Mouse (Mus musculus): ENCODE data around the gene Itgb6. TPM values are rescaled to one million over a fixed set of nuclear protein-coding genes. Genes with fewer than 3 reads are reported as not detected.

The Itgb6 gene
- polyA plus RNA-seq, 1 experiment, result 11.7 TPM

DNA sequence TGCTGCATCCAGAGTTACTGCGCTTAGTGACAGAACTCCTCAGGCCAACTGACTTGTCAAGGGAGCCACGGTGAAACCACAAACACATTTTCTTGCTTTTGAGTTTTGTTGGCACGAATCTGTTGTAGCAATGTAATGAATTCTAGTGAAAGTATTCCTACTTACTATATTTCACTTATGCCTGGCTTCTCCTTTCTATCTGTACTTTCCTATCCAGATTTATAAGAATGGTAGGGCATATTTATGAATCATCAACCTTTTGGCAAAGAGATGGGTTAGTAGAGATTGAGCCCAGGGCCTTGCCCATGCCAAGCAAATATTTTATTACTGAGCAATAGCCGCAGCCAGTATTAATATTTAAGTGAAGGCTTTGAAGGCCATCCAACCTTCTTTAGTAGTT is 139.0 kb downstream of the Itgb6 start:
- TF ChIP-seq CTCF (IDR thresholded peaks at IDR 0.05; ENCODE audit: extremely low read depth, insufficient read length, insufficient replicate concordance, low read depth, low read length) (no peak), POLR2A (IDR thresholded peaks at IDR 0.05; ENCODE audit: low read depth, low read length) (no peak)
- H3K4me3 ChIP-seq (ENCODE audit: low read depth, low read length), result no peak overlapping the region
- H3K4me1 ChIP-seq (ENCODE audit: control insufficient read depth, insufficient read depth, insufficient read length, low read length), result no peaks in the 10 kb centered on the region
- 56% methylated on average over 4 of the region's 4 CpGs for WGBS
- no peak overlapping the region for H3K27ac ChIP-seq (ENCODE audit: insufficient read depth, low read depth, low read length)
- H3K27me3 ChIP-seq (ENCODE audit: control insufficient read depth, insufficient read depth, low read length), result no peaks in the 10 kb centered on the region
- no peaks in the 10 kb centered on the region for H3K36me3 ChIP-seq (ENCODE audit: control insufficient read depth, insufficient read depth, low read length)

- Histone ChIP-seq H3K27me3 (ENCODE audit: control insufficient read depth, insufficient read depth, low read length) (no peaks in the 10 kb centered on the region), H3K27ac (ENCODE audit: insufficient read depth, low read depth, low read length) (no peak overlapping the region), H3K36me3 (ENCODE audit: control insufficient read depth, insufficient read depth, low read length) (no peaks in the 10 kb centered on the region), H3K4me3 (ENCODE audit: low read depth, low read length) (no peak overlapping the region), H3K4me1 (ENCODE audit: control insufficient read depth, insufficient read depth, insufficient read length, low read length) (peaks cover 5% of the 10 kb centered on the region)
- TF ChIP-seq CTCF (IDR thresholded peaks at IDR 0.05; ENCODE audit: extremely low read depth, insufficient read length, insufficient replicate concordance, low read depth, low read length) (no peak), POLR2A (IDR thresholded peaks at IDR 0.05; ENCODE audit: low read depth, low read length) (no peak)
- 69% methylated on average over 4 of the region's 4 CpGs for WGBS
Observed at GRCm38 (mm10) chr2:60554561-60554960, 167.9 kb downstream of the Itgb6 start.

GRCm38 (mm10) chr2:60552902-60553682 is 169.4 kb downstream of the Itgb6 start, which contains the start of gene Pla2r1:
TSS of gene Pla2r1 (minus strand) at chr2:60553308.
- Histone ChIP-seq H3K4me3 (ENCODE audit: low read depth, low read length) (peak within 1 kb of the TSS; percentile 62), H3K27me3 (ENCODE audit: control insufficient read depth, insufficient read depth, low read length) (no peaks in the 10 kb centered on the region), H3K4me1 (ENCODE audit: control insufficient read depth, insufficient read depth, insufficient read length, low read length) (peaks cover 5% of the 10 kb centered on the region), H3K27ac (ENCODE audit: insufficient read depth, low read depth, low read length) (peak within 1 kb of the TSS; percentile 48; the same call in 1 of the 2 replicates), H3K36me3 (ENCODE audit: control insufficient read depth, insufficient read depth, low read length) (no peaks in the 10 kb centered on the region)
- WGBS, result 10% methylated on average over 33 of the region's 33 CpGs
- TF ChIP-seq POLR2A (IDR thresholded peaks at IDR 0.05; ENCODE audit: low read depth, low read length) (no peak), CTCF (IDR thresholded peaks at IDR 0.05; ENCODE audit: extremely low read depth, insufficient read length, insufficient replicate concordance, low read depth, low read length) (peak; percentile 15; the same call in 1 of the 2 replicates)

DNA sequence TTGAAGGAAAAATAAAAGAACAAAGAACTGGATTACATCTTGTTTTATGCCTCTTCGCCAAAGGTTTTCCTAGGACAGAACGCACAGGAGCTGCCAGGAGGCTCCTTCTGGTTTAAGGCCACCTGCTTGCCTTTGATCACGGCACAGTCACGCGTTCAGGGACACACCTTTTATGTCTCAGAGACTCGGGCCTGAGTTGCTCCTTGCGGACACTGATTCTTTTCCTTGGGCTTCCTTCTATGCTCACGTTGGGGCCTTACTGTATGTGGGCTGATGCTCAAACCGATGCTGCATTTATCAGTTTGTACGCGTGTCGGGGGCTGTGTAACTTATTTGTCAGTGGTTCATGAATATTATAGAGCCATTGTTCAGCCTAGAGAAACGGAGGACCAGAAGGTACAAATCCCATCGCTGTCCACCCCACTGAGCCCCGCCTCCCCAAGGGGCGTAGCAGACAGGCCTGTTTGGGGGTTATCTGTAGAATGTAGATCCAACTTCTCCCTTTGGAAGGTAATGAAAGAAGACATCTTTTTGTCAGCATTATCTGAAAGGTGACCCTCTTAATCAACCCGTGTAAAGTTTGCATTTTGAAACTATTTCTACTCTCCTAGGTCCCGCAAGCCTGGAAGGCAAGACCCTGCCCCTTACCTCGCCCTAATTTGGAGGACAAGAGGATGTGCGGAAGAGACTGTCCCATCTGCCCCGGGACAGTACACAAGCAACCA is 170.1 kb downstream of the Itgb6 start:
- H3K36me3 ChIP-seq (ENCODE audit: control insufficient read depth, insufficient read depth, low read length), result no peaks in the 10 kb centered on the region
- peak overlapping the region; percentile 48; the same call in 1 of the 2 replicates for H3K27ac ChIP-seq (ENCODE audit: insufficient read depth, low read depth, low read length)
- WGBS, result 39% methylated on average over 21 of the region's 21 CpGs
- H3K4me3 ChIP-seq (ENCODE audit: low read depth, low read length), result peak overlapping the region; percentile 62
- no peak for TF ChIP-seq CTCF (IDR thresholded peaks at IDR 0.05; ENCODE audit: extremely low read depth, insufficient read length, insufficient replicate concordance, low read depth, low read length)
- TF ChIP-seq POLR2A (IDR thresholded peaks at IDR 0.05; ENCODE audit: low read depth, low read length), result no peak
- peaks cover 5% of the 10 kb centered on the region for H3K4me1 ChIP-seq (ENCODE audit: control insufficient read depth, insufficient read depth, insufficient read length, low read length)
- H3K27me3 ChIP-seq (ENCODE audit: control insufficient read depth, insufficient read depth, low read length), result no peaks in the 10 kb centered on the region

DNA sequence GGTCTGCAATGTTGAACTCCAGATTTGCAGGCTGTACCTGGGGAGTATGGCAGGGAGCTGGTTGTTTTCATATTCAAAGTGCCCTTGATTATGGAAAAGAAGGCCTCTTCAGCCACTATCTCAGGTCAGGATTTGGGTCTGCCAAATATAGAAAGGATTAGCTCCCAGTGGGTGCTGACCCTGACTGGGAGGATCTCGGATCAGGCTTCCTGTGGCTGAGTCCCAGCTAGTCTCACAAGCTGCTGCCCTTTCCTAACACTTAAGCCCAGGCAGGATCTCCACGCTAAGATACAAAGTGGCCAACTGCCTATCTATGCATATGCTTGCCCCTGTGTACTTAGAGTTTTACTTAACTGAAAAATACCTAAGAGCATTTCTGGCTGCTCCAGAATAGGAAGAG is 170.8 kb downstream of the Itgb6 start:
- WGBS, result 85% methylated on average over 2 of the region's 2 CpGs
- no peak overlapping the region for H3K27ac ChIP-seq (ENCODE audit: insufficient read depth, low read depth, low read length)
- H3K27me3 ChIP-seq (ENCODE audit: control insufficient read depth, insufficient read depth, low read length), result no peaks in the 10 kb centered on the region
- peaks cover 5% of the 10 kb centered on the region for H3K4me1 ChIP-seq (ENCODE audit: control insufficient read depth, insufficient read depth, insufficient read length, low read length)
- no peak for TF ChIP-seq CTCF (IDR thresholded peaks at IDR 0.05; ENCODE audit: extremely low read depth, insufficient read length, insufficient replicate concordance, low read depth, low read length)
- TF ChIP-seq POLR2A (IDR thresholded peaks at IDR 0.05; ENCODE audit: low read depth, low read length), result no peak
- no peak overlapping the region for H3K4me3 ChIP-seq (ENCODE audit: low read depth, low read length)
- H3K36me3 ChIP-seq (ENCODE audit: control insufficient read depth, insufficient read depth, low read length), result no peaks in the 10 kb centered on the region

- Histone ChIP-seq H3K4me1 (ENCODE audit: control insufficient read depth, insufficient read depth, insufficient read length, low read length) (peaks cover 5% of the 10 kb centered on the region), H3K27me3 (ENCODE audit: control insufficient read depth, insufficient read depth, low read length) (no peaks in the 10 kb centered on the region), H3K4me3 (ENCODE audit: low read depth, low read length) (no peak overlapping the region), H3K36me3 (ENCODE audit: control insufficient read depth, insufficient read depth, low read length) (no peaks in the 10 kb centered on the region), H3K27ac (ENCODE audit: insufficient read depth, low read depth, low read length) (no peak overlapping the region)
- TF ChIP-seq POLR2A (IDR thresholded peaks at IDR 0.05; ENCODE audit: low read depth, low read length) (no peak), CTCF (IDR thresholded peaks at IDR 0.05; ENCODE audit: extremely low read depth, insufficient read length, insufficient replicate concordance, low read depth, low read length) (no peak)
- WGBS, result 95% methylated on average over 8 of the region's 8 CpGs
Observed at GRCm38 (mm10) chr2:60550521-60550920, 171.9 kb downstream of the Itgb6 start.

DNA sequence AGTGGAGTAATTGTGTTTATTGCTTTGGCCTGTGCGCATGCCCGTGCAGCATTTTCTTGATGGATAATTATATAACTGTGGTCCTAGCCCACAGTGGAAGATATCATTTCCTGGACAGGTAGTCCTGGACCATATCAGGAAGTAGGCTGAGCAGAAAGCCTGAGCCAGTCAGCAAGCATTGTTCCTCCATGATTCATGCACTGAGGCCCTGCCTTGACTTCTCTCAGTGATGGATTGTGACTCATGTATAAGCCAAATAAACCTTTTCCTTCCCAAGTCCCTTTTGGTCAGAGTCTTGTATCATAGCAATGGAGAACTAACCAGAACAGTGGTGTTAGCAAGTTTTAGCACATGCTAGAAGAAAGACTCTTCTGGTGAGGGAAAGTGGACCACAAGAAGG is 172.6 kb downstream of the Itgb6 start:
- Histone ChIP-seq H3K36me3 (ENCODE audit: control insufficient read depth, insufficient read depth, low read length) (no peaks in the 10 kb centered on the region), H3K4me1 (ENCODE audit: control insufficient read depth, insufficient read depth, insufficient read length, low read length) (peaks cover 5% of the 10 kb centered on the region), H3K27ac (ENCODE audit: insufficient read depth, low read depth, low read length) (no peak overlapping the region), H3K27me3 (ENCODE audit: control insufficient read depth, insufficient read depth, low read length) (no peaks in the 10 kb centered on the region), H3K4me3 (ENCODE audit: low read depth, low read length) (no peak overlapping the region)
- TF ChIP-seq POLR2A (IDR thresholded peaks at IDR 0.05; ENCODE audit: low read depth, low read length), result no peak
- no peak for TF ChIP-seq CTCF (IDR thresholded peaks at IDR 0.05; ENCODE audit: extremely low read depth, insufficient read length, insufficient replicate concordance, low read depth, low read length)
- 85% methylated on average over 2 of the region's 2 CpGs for WGBS

Other genes starting within 250 kb of the Itgb6 start
- 0.80 and 0.85 TPM in 2 replicates for gene Pla2r1, start 169.3 kb downstream of the Itgb6 start, polyA plus RNA-seq (2012; rRNA removed)
- gene Rbms1, start 240.5 kb upstream of the Itgb6 start, polyA plus RNA-seq (2012; rRNA removed), result 34.6 and 41.2 TPM in 2 replicates

Data from small intestine, adult 2 months (tissue).